Mouse (Mus musculus): Measurements from ENCODE around the gene Gm28553. TPM values are rescaled to one million over a fixed set of nuclear protein-coding genes. Genes with fewer than 3 reads are reported as not detected.
"Not testable (repeated sequence)": the region's sequence is repeated elsewhere in the genome, so short reads cannot be mapped to it uniquely, and the experiment has no call there.

Gene Gm28553
- polyA plus RNA-seq (2012; ENCODE audit: insufficient read depth, insufficient read length, missing spikeins), result not detected in 2 replicates

GRCm38 (mm10) chrY:48856197-48856596 lies at the start of gene Gm28553:
Gm28553 (plus strand) TSS chrY:48856497.
- not testable (repeated sequence) for H3K4me1 ChIP-seq (ENCODE audit: control insufficient read depth, insufficient read depth, low read length); H3K4me3 ChIP-seq (ENCODE audit: insufficient read depth, low read length); H3K27ac ChIP-seq (ENCODE audit: insufficient read depth, low read depth, low read length)

Measured in bone marrow macrophage, adult 2 months (primary cell).